Mouse (Mus musculus): ENCODE results near the gene Hist1h3a. TPM values are rescaled to one million over a fixed set of nuclear protein-coding genes. Genes with fewer than 3 reads are reported as not detected.
"Not testable (repeated sequence)": the region's sequence is repeated elsewhere in the genome, so short reads cannot be mapped to it uniquely, and the experiment has no call there.

Gene Hist1h3a
- total RNA-seq, 2 experiments from 2014 or later: 159 to 176 TPM

GRCm38 (mm10) chr13:23743215-23743614 lies 19.0 kb downstream of the Hist1h3a start:
- DNase-seq: no peak

- DNase-seq: no peak
Measured at GRCm38 (mm10) chr13:23742007-23742406, 20.2 kb downstream of the Hist1h3a start.

- DNase-seq: no peak
Measured at GRCm38 (mm10) chr13:23740910-23741309, 21.3 kb downstream of the Hist1h3a start.

GRCm38 (mm10) chr13:23740256-23740840 lies 21.8 kb downstream of the Hist1h3a start:
- DNase-seq: no peak

GRCm38 (mm10) chr13:23739922-23740252 lies 22.3 kb downstream of the Hist1h3a start:
- DNase-seq: no peak

- peak; percentile 78 for DNase-seq
Measured at GRCm38 (mm10) chr13:23739069-23739921, 22.9 kb downstream of the Hist1h3a start.

GRCm38 (mm10) chr13:23738677-23739068 lies 23.5 kb downstream of the Hist1h3a start, which contains the start of gene Hist1h1c:
Gene Hist1h1c, plus strand, starts transcription at chr13:23738808.
- peak; percentile 87 for DNase-seq

- no peak for DNase-seq
Measured at GRCm38 (mm10) chr13:23738041-23738440, 24.1 kb downstream of the Hist1h3a start.

- DNase-seq: no peak
Measured at GRCm38 (mm10) chr13:23737091-23737490, 25.1 kb downstream of the Hist1h3a start.

GRCm38 (mm10) chr13:23732156-23732804 lies 29.9 kb downstream of the Hist1h3a start:
- no peak for DNase-seq

GRCm38 (mm10) chr13:23730479-23730878 lies 31.7 kb downstream of the Hist1h3a start:
- DNase-seq: no peak

GRCm38 (mm10) chr13:23729706-23730105 lies 32.5 kb downstream of the Hist1h3a start:
- no peak for DNase-seq

GRCm38 (mm10) chr13:23729192-23729525 lies 33.0 kb downstream of the Hist1h3a start:
- no peak for DNase-seq

- DNase-seq: no peak
Measured at GRCm38 (mm10) chr13:23728472-23729191, 33.6 kb downstream of the Hist1h3a start.

GRCm38 (mm10) chr13:23725213-23725612 lies 37.0 kb downstream of the Hist1h3a start:
- DNase-seq: no peak

- DNase-seq: no peak
Measured at GRCm38 (mm10) chr13:23724239-23724638, 37.9 kb downstream of the Hist1h3a start.

GRCm38 (mm10) chr13:23717593-23718245 lies 44.5 kb downstream of the Hist1h3a start:
- DNase-seq: not testable (repeated sequence)

- no peak for DNase-seq
Measured at GRCm38 (mm10) chr13:23717176-23717575, 45.0 kb downstream of the Hist1h3a start.

GRCm38 (mm10) chr13:23716261-23717042 lies 45.7 kb downstream of the Hist1h3a start:
- DNase-seq: no peak

Data from gastrocnemius, postnatal 10 days (tissue).